In the genomic region with DNA sequence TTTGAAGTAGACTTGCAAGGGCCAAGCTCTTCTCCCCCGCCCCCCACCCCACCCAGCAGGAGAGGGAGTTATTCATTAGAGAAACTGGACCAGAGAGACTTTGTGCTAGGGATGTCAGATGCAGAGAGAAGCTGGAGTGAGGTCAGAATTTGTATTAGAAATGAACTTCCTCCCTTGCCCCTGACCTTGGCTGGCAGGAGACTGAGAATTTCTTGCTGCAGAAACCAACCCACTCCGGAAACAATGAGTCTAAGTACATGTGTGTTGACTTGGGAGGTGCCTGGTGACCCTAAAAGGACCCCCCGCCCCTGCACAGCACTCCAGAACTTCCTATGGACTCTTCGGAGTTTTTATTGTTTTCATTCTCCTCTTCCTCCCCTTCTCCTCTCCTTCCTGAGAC, we compare ENCODE assay signal across 12 mouse cellular contexts.
DNase-seq lines count a peak whose midpoint lies in the region; ATAC-seq and TF ChIP-seq lines count a peak whose summit lies in the region.
"Had no signal": no experiment of that assay in that cellular context is flagged by ENCODE, and none has a peak within 500 bp of the region (broad histone marks: within the 10 kb centered on the region; RNA-seq: fewer than 3 reads in every experiment).

No protein-coding gene starts in this region.

- no peak for DNase-seq in heart, postnatal 36 days
- peak; percentile 80 for DNase-seq in 416B (ENCODE audit: low read depth)
- peak; percentile 14 for DNase-seq in embryonic facial prominence, embryonic 11.5 days (ENCODE audit: low spot score)
- DNase-seq in kidney, postnatal 0 days (ENCODE audit: low spot score), result peak; percentile 72
- DNase-seq in cerebellum, postnatal 36 days, result no peak
- no peak for DNase-seq in frontal cortex, postnatal 10 days (ENCODE audit: low spot score in 2 of 2)

- H3K27ac ChIP-seq in heart, embryonic 15.5 days, result no peak overlapping the region; the same call in 1 of the 2 replicates
- no peak overlapping the region for H3K27ac ChIP-seq in embryonic facial prominence, embryonic 11.5 days (replicated peaks; ENCODE audit: low read depth, low read length)
- H3K27ac ChIP-seq in kidney, postnatal 0 days, result peak overlapping the region; percentile 13; the same call in 1 of the 2 replicates
- H3K27ac ChIP-seq in hindbrain, embryonic 13.5 days, result no peak overlapping the region
- H3K27ac ChIP-seq: macrophage had no signal

- WGBS in heart, embryonic 15.5 days, result 38% methylated on average over 4 of the region's 4 CpGs
- WGBS in embryonic facial prominence, embryonic 11.5 days, result 47% methylated on average over 4 of the region's 4 CpGs
- 18% methylated on average over 4 of the region's 4 CpGs for WGBS in kidney, postnatal 0 days
- WGBS in hindbrain, embryonic 13.5 days, result 49% methylated on average over 4 of the region's 4 CpGs

- H3K4me3 ChIP-seq in heart, embryonic 15.5 days, result no peak overlapping the region
- no peak overlapping the region for H3K4me3 ChIP-seq in embryonic facial prominence, embryonic 11.5 days (ENCODE audit: low read depth, low read length)
- H3K4me3 ChIP-seq in kidney, postnatal 0 days (replicated peaks; ENCODE audit: low read depth, low read length), result no peak overlapping the region
- H3K4me3 ChIP-seq in hindbrain, embryonic 13.5 days, result no peak overlapping the region

- TF ChIP-seq CTCF in kidney, postnatal 0 days (IDR thresholded peaks at IDR 0.05; ENCODE audit: low read depth), result no peak

- H3K9ac ChIP-seq in heart, embryonic 15.5 days, result no peak overlapping the region
- no peak overlapping the region for H3K9ac ChIP-seq in embryonic facial prominence, embryonic 11.5 days (replicated peaks; ENCODE audit: low read length)
- no peak overlapping the region for H3K9ac ChIP-seq in kidney, postnatal 0 days (ENCODE audit: low read depth, low read length)
- H3K9ac ChIP-seq in hindbrain, embryonic 13.5 days, result no peak overlapping the region

- peaks cover 20% of the 10 kb centered on the region for H3K4me1 ChIP-seq in heart, embryonic 15.5 days (replicated peaks)
- peaks cover 7% of the 10 kb centered on the region; the same call in 1 of the 2 replicates for H3K4me1 ChIP-seq in embryonic facial prominence, embryonic 11.5 days (ENCODE audit: control insufficient read depth, insufficient read depth, low read length)
- H3K4me1 ChIP-seq in kidney, postnatal 0 days (replicated peaks; ENCODE audit: insufficient read depth, low read length), result peaks cover 14% of the 10 kb centered on the region
- peaks cover 27% of the 10 kb centered on the region for H3K4me1 ChIP-seq in hindbrain, embryonic 13.5 days (replicated peaks)

- intact Hi-C loops in heart, postnatal 36 days (cut with DNase I), result no loop called here

- H3K36me3 ChIP-seq in heart, embryonic 15.5 days, result no peaks in the 10 kb centered on the region
- H3K36me3 ChIP-seq in embryonic facial prominence, embryonic 11.5 days (replicated peaks; ENCODE audit: control insufficient read depth, insufficient read depth, low read depth, low read length), result no peaks in the 10 kb centered on the region
- H3K36me3 ChIP-seq in kidney, postnatal 0 days (ENCODE audit: insufficient read depth, low read length), result no peaks in the 10 kb centered on the region
- no peaks in the 10 kb centered on the region for H3K36me3 ChIP-seq in hindbrain, embryonic 13.5 days

- H3K4me2 ChIP-seq in heart, embryonic 15.5 days, result no peak overlapping the region
- H3K4me2 ChIP-seq in embryonic facial prominence, embryonic 11.5 days (ENCODE audit: low read depth, low read length), result no peak overlapping the region
- no peak overlapping the region for H3K4me2 ChIP-seq in kidney, postnatal 0 days (ENCODE audit: low read length)
- H3K4me2 ChIP-seq in hindbrain, embryonic 13.5 days, result no peak overlapping the region

- no peaks in the 10 kb centered on the region for H3K9me3 ChIP-seq in heart, embryonic 15.5 days (replicated peaks)
- no peaks in the 10 kb centered on the region for H3K9me3 ChIP-seq in embryonic facial prominence, embryonic 11.5 days (replicated peaks; ENCODE audit: control insufficient read depth, low read length)
- H3K9me3 ChIP-seq in kidney, postnatal 0 days (replicated peaks; ENCODE audit: low read length), result no peaks in the 10 kb centered on the region
- no peaks in the 10 kb centered on the region for H3K9me3 ChIP-seq in hindbrain, embryonic 13.5 days

- no peaks in the 10 kb centered on the region for H3K27me3 ChIP-seq in heart, embryonic 15.5 days
- no peaks in the 10 kb centered on the region for H3K27me3 ChIP-seq in embryonic facial prominence, embryonic 11.5 days (ENCODE audit: control insufficient read depth, insufficient read depth, low read length)
- no peaks in the 10 kb centered on the region for H3K27me3 ChIP-seq in kidney, postnatal 0 days (ENCODE audit: insufficient read depth, low read length)
- no peaks in the 10 kb centered on the region for H3K27me3 ChIP-seq in hindbrain, embryonic 13.5 days

- 0 out of 2 replicates have a peak, but pooled peaks have one; percentile 25 for ATAC-seq in heart, embryonic 15.5 days (replicated peaks; ENCODE audit: insufficient number of reproducible peaks, insufficient read depth, low FRiP score, low read depth)
- no peak for ATAC-seq in embryonic facial prominence, embryonic 11.5 days (replicated peaks; ENCODE audit: insufficient number of reproducible peaks, low FRiP score, low TSS enrichment, low read depth)
- 0 out of 2 replicates have a peak, but pooled peaks have one; percentile 10 for ATAC-seq in kidney, postnatal 0 days (replicated peaks; ENCODE audit: low FRiP score, low read depth)
- ATAC-seq in hindbrain, embryonic 13.5 days (ENCODE audit: low FRiP score), result no peak
- ATAC-seq: activated CD4-positive, CD25-positive, alpha-beta regulatory T cell, adult 4 months; forebrain, embryonic 14.5 days; inflammation-experienced regulatory T-cells, adult 6 months had no signal

Comparison
In these comparisons a context has a peak if more than half of its experiments do, and no peak if none do; other contexts are left out.
1. ATAC-seq: peak in heart, embryonic 15.5 days (single experiment) and kidney, postnatal 0 days (single experiment); none in embryonic facial prominence, embryonic 11.5 days (single experiment) and hindbrain, embryonic 13.5 days (single experiment).
2. DNase-seq: peak in 416B (single experiment), embryonic facial prominence, embryonic 11.5 days (single experiment) and kidney, postnatal 0 days (single experiment); none in heart, postnatal 36 days (0 of 2), cerebellum, postnatal 36 days (0 of 2) and frontal cortex, postnatal 10 days (0 of 2).